Mouse (Mus musculus): ENCODE data around the gene Gm7029. TPM values are rescaled to one million over a fixed set of nuclear protein-coding genes. Genes with fewer than 3 reads are reported as not detected.

Gm7029 gene
- total and polyA plus RNA-seq, 3 experiments, result not detected

DNA sequence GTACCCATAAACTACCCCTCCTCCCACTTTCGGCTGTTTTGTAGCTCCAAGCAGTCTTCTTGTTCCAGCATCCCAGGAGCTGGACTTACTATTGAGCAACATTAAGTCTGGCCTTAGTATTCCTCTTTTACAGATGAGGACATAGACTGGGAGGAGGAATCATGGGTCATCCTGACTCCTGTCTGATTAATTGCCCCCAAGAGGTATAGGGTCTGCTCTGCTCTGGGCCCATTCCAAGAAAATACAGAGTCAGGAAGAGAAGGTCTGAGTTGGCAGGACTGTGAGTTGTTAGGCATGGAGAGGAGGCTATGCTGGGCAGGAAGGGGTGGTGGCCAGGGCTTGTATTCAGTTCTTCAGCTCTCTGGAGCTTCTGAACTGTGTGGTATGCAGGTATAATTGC lies 29.4 kb upstream of the Gm7029 start:
- Histone ChIP-seq H3K79me2 (replicated peaks; ENCODE audit: control insufficient read depth, extremely low read depth, insufficient read depth, poor library complexity, severe bottlenecking) (no peaks in the 10 kb centered on the region), H3K4me1 (ENCODE audit: control insufficient read depth in 1 of 2, insufficient read depth in 2 of 2) (peaks cover 0 to 19% of the 10 kb centered on the region in 2 experiments; a peak in 2 of 4 replicates), H3K36me3 (replicated peaks in 1 of 2; ENCODE audit: control insufficient read depth in 1 of 2, insufficient read depth in 1 of 2, low read length in 1 of 2) (peaks cover 16 to 46% of the 10 kb centered on the region in 2 experiments), H3K9ac (ENCODE audit: insufficient read depth, low read depth) (no peak overlapping the region), H3K4me2 (ENCODE audit: insufficient read depth, low read depth, poor library complexity, severe bottlenecking) (no peak overlapping the region), H3K9me3 (replicated peaks; ENCODE audit: low read length) (no peaks in the 10 kb centered on the region), H3K27me3 (replicated peaks) (no peaks in the 10 kb centered on the region), H3K4me3 (replicated peaks in 1 of 3; ENCODE audit: low read depth in 2 of 3, low read length in 2 of 3, poor library complexity in 1 of 3) (no peak overlapping the region), H3K27ac (ENCODE audit: insufficient read depth, low read depth) (no peak overlapping the region)
- in situ Hi-C loops (cut with MboI; ENCODE audit: low pct_ligation_motif_present, low pct_unique_long_range_greater_than_20kb, low sequenced_read_pairs) (no loop called here), dilution Hi-C loops (cut with MboI; ENCODE audit: extremely low pct_ligation_motif_present, extremely low pct_unique_long_range_greater_than_20kb, low sequenced_read_pairs) (no loop called here)
- TF ChIP-seq MEF2A (IDR thresholded peaks at IDR 0.05; ENCODE audit: borderline replicate concordance, low read depth, low read length) (no peak), RAD21 (IDR thresholded peaks at IDR 0.05; ENCODE audit: low read depth, low read length) (no peak), JUN (IDR thresholded peaks at IDR 0.05; ENCODE audit: insufficient read depth, low read depth, low read length) (no peak), IRF4 (IDR thresholded peaks at IDR 0.05; ENCODE audit: low read depth, low read length) (no peak), MAFK (IDR thresholded peaks at IDR 0.05; ENCODE audit: insufficient replicate concordance, low read length) (no peak), MYC (IDR thresholded peaks at IDR 0.05; ENCODE audit: low read depth, low read length) (no peak), NRF1 (IDR thresholded peaks at IDR 0.05; ENCODE audit: low read depth, low read length) (no peak)
- DNase-seq (ENCODE audit: extremely low read depth), result no peak

DNA sequence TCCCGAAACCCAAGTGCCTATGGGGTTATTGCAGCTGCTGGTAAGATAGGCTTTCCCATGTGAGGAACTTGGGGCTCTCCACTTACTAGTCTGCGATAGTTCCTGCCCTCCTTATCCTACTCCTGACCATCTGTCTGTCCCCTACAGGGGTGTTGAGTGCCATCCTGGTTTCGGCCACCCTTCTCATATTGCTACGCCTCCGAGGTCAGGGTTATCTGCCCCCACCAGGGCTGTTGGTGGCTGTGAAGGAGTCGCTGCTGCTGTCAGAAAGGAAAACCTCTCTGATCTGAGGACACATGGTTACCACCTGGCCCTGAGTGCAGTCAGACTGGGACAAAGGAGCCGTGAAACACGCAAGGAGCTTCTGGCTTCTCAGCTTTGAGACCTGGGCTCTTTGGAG lies 25.5 kb upstream of the Gm7029 start:
- Histone ChIP-seq H3K4me2 (ENCODE audit: insufficient read depth, low read depth, poor library complexity, severe bottlenecking) (no peak overlapping the region), H3K36me3 (replicated peaks in 1 of 2; ENCODE audit: control insufficient read depth in 1 of 2, insufficient read depth in 1 of 2, low read length in 1 of 2) (peaks cover 22 to 49% of the 10 kb centered on the region in 2 experiments), H3K4me1 (ENCODE audit: control insufficient read depth in 1 of 2, insufficient read depth in 2 of 2) (peaks cover 7 to 26% of the 10 kb centered on the region in 2 experiments; a peak in 3 of 4 replicates), H3K4me3 (replicated peaks in 1 of 3; ENCODE audit: low read depth in 2 of 3, low read length in 2 of 3, poor library complexity in 1 of 3) (no peak overlapping the region), H3K27ac (ENCODE audit: insufficient read depth, low read depth) (no peak overlapping the region), H3K27me3 (replicated peaks) (no peaks in the 10 kb centered on the region), H3K9me3 (replicated peaks; ENCODE audit: low read length) (no peaks in the 10 kb centered on the region), H3K79me2 (replicated peaks; ENCODE audit: control insufficient read depth, extremely low read depth, insufficient read depth, poor library complexity, severe bottlenecking) (no peaks in the 10 kb centered on the region), H3K9ac (ENCODE audit: insufficient read depth, low read depth) (no peak overlapping the region)
- no peak for DNase-seq (ENCODE audit: extremely low read depth)
- in situ Hi-C loops (cut with MboI; ENCODE audit: low pct_ligation_motif_present, low pct_unique_long_range_greater_than_20kb, low sequenced_read_pairs) (no loop called here), dilution Hi-C loops (cut with MboI; ENCODE audit: extremely low pct_ligation_motif_present, extremely low pct_unique_long_range_greater_than_20kb, low sequenced_read_pairs) (no loop called here)
- TF ChIP-seq MYC (IDR thresholded peaks at IDR 0.05; ENCODE audit: low read depth, low read length) (no peak), MAFK (IDR thresholded peaks at IDR 0.05; ENCODE audit: insufficient replicate concordance, low read length) (no peak), MXI1 (IDR thresholded peaks at IDR 0.05; ENCODE audit: low read depth, low read length) (no peak)

DNA sequence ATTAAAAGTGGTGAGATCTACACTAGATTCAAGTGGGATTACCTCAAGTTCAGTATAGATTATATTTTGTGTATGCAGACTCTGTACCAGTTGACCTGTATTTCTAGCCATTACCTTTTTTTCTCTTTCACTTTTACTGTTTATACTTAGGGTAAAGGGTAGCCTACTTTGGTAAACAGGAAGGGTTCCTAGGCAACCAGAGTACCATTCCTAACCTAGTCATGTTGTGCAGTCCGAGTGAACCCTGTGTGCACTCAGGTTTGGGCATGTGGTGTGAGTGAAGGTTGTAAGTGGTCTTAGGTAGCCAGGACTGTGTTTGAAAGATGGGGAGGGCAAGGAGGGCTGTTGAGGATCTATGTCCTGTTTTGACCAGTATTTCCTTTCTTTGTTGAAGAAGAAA lies 22.3 kb upstream of the Gm7029 start:
- Histone ChIP-seq H3K4me3 (replicated peaks in 1 of 3; ENCODE audit: low read depth in 2 of 3, low read length in 2 of 3, poor library complexity in 1 of 3) (no peak overlapping the region), H3K79me2 (replicated peaks; ENCODE audit: control insufficient read depth, extremely low read depth, insufficient read depth, poor library complexity, severe bottlenecking) (no peaks in the 10 kb centered on the region), H3K36me3 (replicated peaks in 1 of 2; ENCODE audit: control insufficient read depth in 1 of 2, insufficient read depth in 1 of 2, low read length in 1 of 2) (peaks cover 22 to 43% of the 10 kb centered on the region in 2 experiments), H3K4me2 (ENCODE audit: insufficient read depth, low read depth, poor library complexity, severe bottlenecking) (no peak overlapping the region), H3K9me3 (replicated peaks; ENCODE audit: low read length) (no peaks in the 10 kb centered on the region), H3K27ac (ENCODE audit: insufficient read depth, low read depth) (no peak overlapping the region), H3K4me1 (ENCODE audit: control insufficient read depth in 1 of 2, insufficient read depth in 2 of 2) (peaks cover 7% of the 10 kb centered on the region in 2 experiments; a peak in 3 of 4 replicates), H3K9ac (ENCODE audit: insufficient read depth, low read depth) (no peak overlapping the region), H3K27me3 (replicated peaks) (no peaks in the 10 kb centered on the region)
- dilution Hi-C loops (cut with MboI; ENCODE audit: extremely low pct_ligation_motif_present, extremely low pct_unique_long_range_greater_than_20kb, low sequenced_read_pairs), result no loop called here
- no peak for DNase-seq (ENCODE audit: extremely low read depth)
- TF ChIP-seq ZC3H11A (IDR thresholded peaks at IDR 0.05; ENCODE audit: low read depth, low read length) (no peak), CHD1 (IDR thresholded peaks at IDR 0.05; ENCODE audit: low read depth, low read length) (no peak), NRF1 (IDR thresholded peaks at IDR 0.05; ENCODE audit: low read depth, low read length) (no peak), JUND (conservative IDR thresholded peaks at IDR 0.05; ENCODE audit: low read depth, low read length) (no peak), TBP (conservative IDR thresholded peaks at IDR 0.05; ENCODE audit: low read depth, low read length) (no peak), ZMIZ1 (IDR thresholded peaks at IDR 0.05; ENCODE audit: low read depth, low read length) (no peak), MAX (IDR thresholded peaks at IDR 0.05; ENCODE audit: low read length) (no peak), PAX5 (IDR thresholded peaks at IDR 0.05; ENCODE audit: low read length) (no peak), SIN3A (IDR thresholded peaks at IDR 0.05; ENCODE audit: low read length) (no peak), MXI1 (IDR thresholded peaks at IDR 0.05; ENCODE audit: low read depth, low read length) (no peak), USF1 (IDR thresholded peaks at IDR 0.05; ENCODE audit: low read depth, low read length) (no peak), IRF4 (IDR thresholded peaks at IDR 0.05; ENCODE audit: low read depth, low read length) (no peak), RAD21 (IDR thresholded peaks at IDR 0.05; ENCODE audit: low read depth, low read length) (no peak), MAFK (IDR thresholded peaks at IDR 0.05; ENCODE audit: insufficient replicate concordance, low read length) (no peak)
- in situ Hi-C loops (cut with MboI; ENCODE audit: low pct_ligation_motif_present, low pct_unique_long_range_greater_than_20kb, low sequenced_read_pairs), result no loop called here
